In the genomic region with DNA sequence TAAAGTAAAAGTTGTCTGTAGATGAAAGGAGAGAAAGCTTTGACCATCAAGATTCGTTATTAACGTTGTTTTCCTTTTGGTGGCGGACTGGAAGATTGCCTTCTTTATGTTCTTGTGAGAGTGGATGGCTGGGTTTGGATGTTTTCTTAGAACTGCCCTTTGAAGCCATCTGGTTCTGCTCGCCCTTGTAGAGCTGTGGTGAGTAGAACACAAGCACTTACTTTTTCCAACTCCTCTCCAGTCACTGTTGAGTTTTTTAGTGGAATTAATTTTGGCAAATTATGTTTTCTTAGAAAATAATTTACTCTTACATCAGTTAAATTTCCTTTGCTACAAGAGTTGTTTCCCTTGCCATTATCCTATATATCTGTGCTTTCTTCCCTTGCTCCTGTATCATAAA, we compare ENCODE assay signal across 23 mouse cellular contexts.
"Had no signal": no experiment of that assay in that cellular context is flagged by ENCODE, and none has a peak within 500 bp of the region (broad histone marks: within the 10 kb centered on the region; RNA-seq: fewer than 3 reads in every experiment).

No protein-coding gene starts in this region.

- H3K4me1 ChIP-seq: hindbrain, embryonic 15.5 days; limb, embryonic 13.5 days; limb, embryonic 15.5 days; liver, embryonic 12.5 days had no signal

- H3K4me3 ChIP-seq: heart, embryonic 13.5 days; heart, embryonic 15.5 days; hindbrain, embryonic 13.5 days; hindbrain, embryonic 15.5 days; limb, embryonic 13.5 days; limb, embryonic 15.5 days; liver, embryonic 12.5 days had no signal

- H3K9me3 ChIP-seq: hindbrain, embryonic 13.5 days; hindbrain, embryonic 15.5 days; limb, embryonic 13.5 days; limb, embryonic 15.5 days; liver, embryonic 12.5 days had no signal

- H3K27ac ChIP-seq: heart, embryonic 13.5 days; heart, embryonic 15.5 days; hindbrain, embryonic 13.5 days; hindbrain, embryonic 15.5 days; hindbrain, postnatal 0 days; limb, embryonic 13.5 days; limb, embryonic 15.5 days; liver, embryonic 12.5 days; liver, embryonic 14.5 days had no signal

- DNase-seq: forebrain, postnatal 0 days; gastrocnemius, postnatal 14 days; gastrocnemius, postnatal 36 days; heart, adult 18-20 months; heart, postnatal 14 days; heart, postnatal 36 days; kidney, adult 11 months; kidney, adult 9 months; kidney, postnatal 36 days; layer of hippocampus, adult 9-11 months; layer of hippocampus, postnatal 36 days; left cerebral cortex, postnatal 4 days had no signal

- H3K9ac ChIP-seq: forebrain, postnatal 0 days; heart, embryonic 13.5 days; heart, embryonic 15.5 days; hindbrain, embryonic 13.5 days; hindbrain, embryonic 15.5 days; limb, embryonic 13.5 days; limb, embryonic 15.5 days; liver, embryonic 12.5 days; liver, embryonic 14.5 days had no signal

- ATAC-seq: forebrain, postnatal 0 days; hindbrain, postnatal 0 days; intestine, embryonic 16.5 days; liver, embryonic 12.5 days had no signal

- H3K36me3 ChIP-seq: heart, embryonic 13.5 days; heart, embryonic 15.5 days; hindbrain, embryonic 13.5 days; hindbrain, embryonic 15.5 days; limb, embryonic 13.5 days; limb, embryonic 15.5 days; liver, embryonic 12.5 days had no signal

- H3K27me3 ChIP-seq: heart, embryonic 13.5 days; heart, embryonic 15.5 days; hindbrain, embryonic 13.5 days; hindbrain, embryonic 15.5 days; limb, embryonic 13.5 days; limb, embryonic 15.5 days; liver, embryonic 12.5 days had no signal

- H3K4me2 ChIP-seq: heart, embryonic 11.5 days; heart, embryonic 13.5 days; heart, embryonic 15.5 days; hindbrain, embryonic 13.5 days; hindbrain, embryonic 15.5 days; limb, embryonic 13.5 days; limb, embryonic 15.5 days; liver, embryonic 12.5 days had no signal
